Mouse (Mus musculus) mouse trophoblast stem cell (cell line): Measurements from ENCODE around the gene 4930516K23Rik.

Source experiments
- in situ Hi-C, 2 experiments: fragments of 300-500 bp; cut with MseI, MboI; formaldehyde crosslinking; loops; 2 replicates in 1 of 2; 3 replicates in 1 of 2; pipeline ENCODE4 v1.15.1; 2025

The 4930516K23Rik gene

GRCm38 (mm10) chr7:104061345-104061744, at the start of gene 4930516K23Rik:
Gene 4930516K23Rik, minus strand, starts transcription at chr7:104061445.
- in situ Hi-C loops: no loop called here

DNA sequence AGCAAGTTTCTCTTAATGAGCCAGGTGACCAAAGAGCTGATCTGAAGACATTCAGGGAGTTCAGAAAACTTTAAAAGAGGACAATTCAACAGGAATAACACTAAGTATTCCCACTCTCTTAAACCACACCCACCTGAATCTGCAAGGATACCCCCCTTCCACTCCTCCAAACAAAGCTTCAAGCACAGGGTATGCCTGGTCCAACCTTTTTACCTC, 43.4 kb upstream of the 4930516K23Rik start, which contains the start of gene Olfr646:
Gene Olfr646 (plus strand): TSS at position 117 of the 216 bp plus-strand sequence.
- in situ Hi-C loops: no loop called here

DNA sequence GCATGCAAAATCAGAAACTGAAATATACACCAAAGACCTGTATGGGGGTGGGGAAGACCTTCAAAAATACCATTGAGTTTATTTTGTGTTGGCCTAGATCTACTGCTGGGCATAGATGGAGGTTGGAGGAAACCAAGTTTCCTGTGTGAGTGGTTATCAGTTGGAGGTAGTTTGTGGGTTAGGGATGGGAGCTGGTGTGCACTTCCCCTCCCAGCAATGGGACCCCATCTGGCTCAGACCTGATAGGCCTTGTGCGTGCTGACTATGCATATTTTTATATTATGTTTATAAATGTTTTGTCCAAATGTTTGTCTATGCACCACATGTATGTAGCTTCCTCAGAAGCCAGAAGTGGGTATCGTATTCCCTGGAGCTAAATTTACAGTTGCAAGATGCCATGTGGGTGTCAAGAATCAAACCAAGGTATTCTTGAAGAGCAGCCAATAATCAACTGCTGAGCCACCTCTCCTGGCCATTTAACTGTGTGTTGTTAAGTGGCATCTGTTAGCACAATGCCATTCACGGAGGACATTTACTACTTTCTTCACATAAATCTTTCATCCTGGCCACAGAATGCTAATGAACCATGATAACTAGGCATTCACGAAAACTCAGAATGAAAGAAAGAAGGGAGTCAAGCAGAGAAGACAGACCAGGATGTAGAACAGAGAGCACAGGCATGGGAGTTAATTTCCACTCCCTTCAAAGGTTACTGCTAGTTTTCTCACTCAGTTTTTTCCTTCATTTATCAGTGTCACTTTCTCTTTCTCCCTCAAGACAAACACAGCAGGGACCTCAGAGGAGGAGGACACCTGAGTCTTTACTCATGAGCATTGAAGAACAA, 42.9 kb upstream of the 4930516K23Rik start:
- in situ Hi-C loops: no loop called here

DNA sequence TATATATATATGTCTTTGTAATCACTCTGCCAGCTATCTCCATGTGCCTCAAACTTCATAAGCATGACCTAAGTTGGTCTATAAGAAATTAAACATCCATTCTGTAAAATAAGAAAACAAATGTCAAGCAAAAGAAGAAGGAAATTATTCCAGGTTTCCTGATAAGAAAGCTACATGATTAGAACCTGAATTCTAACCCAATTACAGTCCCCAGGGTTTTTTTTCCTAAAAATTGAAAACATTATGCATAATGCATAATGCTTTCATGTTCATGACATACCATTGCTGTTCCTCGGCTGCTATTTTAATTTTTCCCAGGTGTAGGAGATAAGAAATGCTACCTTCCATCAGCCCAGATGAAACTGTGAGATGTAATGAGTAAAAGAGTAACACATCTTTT, 24.1 kb upstream of the 4930516K23Rik start, which contains the start of gene Olfr645:
Gene Olfr645 (minus strand): TSS at position 101 of the 400 bp plus-strand sequence.
- in situ Hi-C loops: no loop called here

- in situ Hi-C loops: no loop called here
Observed at GRCm38 (mm10) chr7:104071769-104072168, 10.5 kb upstream of the 4930516K23Rik start, which contains the start of gene Olfr644. Gene Olfr644, minus strand, starts transcription at chr7:104071869.

GRCm38 (mm10) chr7:104059215-104059614, 2.0 kb downstream of the 4930516K23Rik start:
- in situ Hi-C loops: no loop called here

- in situ Hi-C loops: no loop called here
Observed at GRCm38 (mm10) chr7:104052566-104052965, 8.7 kb downstream of the 4930516K23Rik start, which contains the start of gene Olfr642. Gene Olfr642, minus strand, starts transcription at chr7:104052666.

GRCm38 (mm10) chr7:104050745-104051144, 10.5 kb downstream of the 4930516K23Rik start:
- in situ Hi-C loops: no loop called here

- in situ Hi-C loops: no loop called here
Observed at GRCm38 (mm10) chr7:104035145-104035544, 26.1 kb downstream of the 4930516K23Rik start, which contains the start of gene Olfr641. Gene Olfr641, plus strand, starts transcription at chr7:104035445.

- in situ Hi-C loops: no loop called here
Observed at GRCm38 (mm10) chr7:104026978-104027377, 34.3 kb downstream of the 4930516K23Rik start.

DNA sequence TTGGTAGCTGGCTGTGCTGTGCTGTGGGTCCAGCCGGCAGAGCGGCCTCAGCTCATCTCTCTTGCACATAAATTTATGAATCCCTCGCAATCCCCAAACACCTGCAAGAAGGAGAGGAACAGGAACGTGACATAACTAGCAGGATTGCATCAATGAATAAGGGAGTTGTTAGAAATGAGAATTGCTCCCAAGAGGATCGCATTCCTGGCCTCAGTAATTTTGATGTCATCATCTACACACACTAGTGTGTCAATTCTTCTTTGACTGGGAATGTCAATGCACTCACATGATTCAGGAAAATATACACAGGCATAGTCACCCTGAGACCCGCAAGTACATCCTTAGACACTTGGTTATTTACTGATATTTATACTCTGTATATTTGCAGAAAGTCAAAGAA, 35.8 kb downstream of the 4930516K23Rik start, which contains the start of gene Olfr640:
Gene Olfr640 (minus strand): TSS at position 101 of the 400 bp plus-strand sequence.
- in situ Hi-C loops: no loop called here

DNA sequence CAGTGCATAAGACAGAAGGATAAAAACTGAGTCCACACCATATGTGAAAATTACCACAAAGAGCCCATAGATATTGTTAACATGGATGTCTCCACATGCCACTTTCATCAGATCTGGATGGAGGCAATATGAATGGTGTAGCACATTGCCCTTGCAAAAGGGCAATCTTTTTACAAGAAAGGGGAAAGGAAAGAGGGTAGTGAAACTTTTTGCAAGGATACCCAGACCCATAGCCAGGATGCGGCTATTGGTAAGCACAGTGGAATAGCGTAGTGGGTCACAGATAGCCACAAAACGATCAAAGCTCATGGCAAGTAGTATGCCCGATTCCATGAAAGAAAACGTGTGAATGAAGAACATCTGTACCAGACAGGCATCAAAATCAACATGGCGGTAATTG, 39.6 kb downstream of the 4930516K23Rik start:
- in situ Hi-C loops: no loop called here

GRCm38 (mm10) chr7:104018953-104019352, 42.3 kb downstream of the 4930516K23Rik start:
- in situ Hi-C loops: no loop called here

DNA sequence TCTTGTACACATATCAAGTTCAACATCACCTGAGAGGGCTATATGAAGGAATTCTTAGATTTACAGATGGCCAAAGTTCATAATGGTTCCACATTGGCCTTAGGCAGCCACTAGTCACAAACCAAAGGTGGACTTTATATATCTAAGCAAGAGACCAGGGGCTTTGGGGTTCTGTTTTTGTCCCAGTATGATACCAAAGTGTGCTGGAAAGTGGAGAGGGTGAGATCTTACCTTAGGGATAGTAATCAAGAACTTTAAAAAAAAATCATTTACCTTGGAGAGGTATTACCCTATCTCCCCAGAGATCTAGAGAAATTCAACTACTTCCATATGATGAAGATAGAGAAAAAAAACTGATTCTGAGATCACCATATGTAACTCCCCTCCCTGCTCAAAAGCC, 44.0 kb downstream of the 4930516K23Rik start, which contains the start of gene Olfr639:
Gene Olfr639 (minus strand): TSS at position 101 of the 400 bp plus-strand sequence.
- in situ Hi-C loops: no loop called here
